Mouse (Mus musculus) embryonic facial prominence, embryonic 11.5 days (tissue): ENCODE measurements at regions not wholly inside any gene's neighbourhood (a gene's known extent, or its start where the extent isn't known, plus 50 kb on each side); places are given as distances from the start of the nearest gene placed in this dataset.
"Not testable (repeated sequence)": the region's sequence is repeated elsewhere in the genome, so short reads cannot be mapped to it uniquely, and the experiment has no call there.

Source experiments
- ATAC-seq: fragments of 200-750 bp; cut with Nextera tagmentation; replicated peaks from 2 replicates; pipeline ENCODE4 v1.8.0; 2017; ENCODE audit warnings: low read depth; ENCODE audit not compliant: insufficient number of reproducible peaks, low FRiP score, low TSS enrichment
- DNase-seq: peaks from one replicate; pipeline ENCODE4 v3.0.0-alpha.2; 2015; ENCODE audit warnings: low spot score
- H3K27ac ChIP-seq: fragments of 300-500 bp; sonication (generic); replicated peaks from 2 replicates; pipeline ENCODE4 v1.5.1; 2014; ENCODE audit warnings: mild to moderate bottlenecking, low read depth, low read length, control low read depth
- H3K27me3 ChIP-seq: fragments of 300-500 bp; sonication (generic); 2 replicates; pipeline ENCODE4 v1.6.1; 2014; ENCODE audit warnings: mild to moderate bottlenecking, low read length, moderate library complexity, mixed read lengths; ENCODE audit not compliant: control insufficient read depth, insufficient read depth
- H3K36me3 ChIP-seq: fragments of 300-500 bp; sonication (generic); replicated peaks from 2 replicates; pipeline ENCODE4 v1.6.1; 2014; ENCODE audit warnings: low read depth, mild to moderate bottlenecking, low read length, moderate library complexity, mixed read lengths; ENCODE audit not compliant: control insufficient read depth, insufficient read depth
- H3K4me1 ChIP-seq: fragments of 300-500 bp; sonication (generic); 2 replicates; pipeline ENCODE4 v1.6.1; 2014; ENCODE audit warnings: low read length, mixed read lengths; ENCODE audit not compliant: control insufficient read depth, insufficient read depth
- H3K4me2 ChIP-seq: fragments of 300-500 bp; sonication (generic); 2 replicates; pipeline ENCODE4 v1.6.1; 2014; ENCODE audit warnings: low read depth, mild to moderate bottlenecking, control low read depth, low read length, moderate library complexity
- H3K4me3 ChIP-seq: fragments of 300-500 bp; sonication (generic); 2 replicates; pipeline ENCODE4 v1.5.1; 2014; ENCODE audit warnings: low read depth, low read length, control low read depth
- H3K9ac ChIP-seq: fragments of 300-500 bp; sonication (generic); replicated peaks from 2 replicates; pipeline ENCODE4 v1.6.1; 2014; ENCODE audit warnings: mild to moderate bottlenecking, control low read depth, low read length
- H3K9me3 ChIP-seq: fragments of 300-500 bp; sonication (generic); replicated peaks from 2 replicates; pipeline ENCODE4 v1.6.1; 2016; ENCODE audit warnings: mild to moderate bottlenecking, low read length, inconsistent platforms, mixed read lengths; ENCODE audit not compliant: control insufficient read depth
- WGBS: fragments of 180-500 bp; shearing (Covaris S2); extraction: QIAGEN DNeasy Blood & Tissue Kit; methylation state at CpG from one replicate; pipeline ENCODE4 v1.1.7; 2014; 5-methylcytosine and 5-hydroxymethylcytosine counted together

GRCm38 (mm10) chr6:48224206-48224605 is 137.8 kb upstream of the Zfp746 start:
- Histone ChIP-seq H3K4me1 (no peaks in the 10 kb centered on the region), H3K9ac (no peak overlapping the region), H3K27ac (no peak overlapping the region), H3K4me2 (no peak overlapping the region), H3K27me3 (no peaks in the 10 kb centered on the region), H3K9me3 (no peaks in the 10 kb centered on the region), H3K4me3 (no peak overlapping the region), H3K36me3 (no peaks in the 10 kb centered on the region)
- 89% methylated on average over 4 of the region's 4 CpGs for WGBS
- ATAC-seq, result no peak
- no peak for DNase-seq

DNA sequence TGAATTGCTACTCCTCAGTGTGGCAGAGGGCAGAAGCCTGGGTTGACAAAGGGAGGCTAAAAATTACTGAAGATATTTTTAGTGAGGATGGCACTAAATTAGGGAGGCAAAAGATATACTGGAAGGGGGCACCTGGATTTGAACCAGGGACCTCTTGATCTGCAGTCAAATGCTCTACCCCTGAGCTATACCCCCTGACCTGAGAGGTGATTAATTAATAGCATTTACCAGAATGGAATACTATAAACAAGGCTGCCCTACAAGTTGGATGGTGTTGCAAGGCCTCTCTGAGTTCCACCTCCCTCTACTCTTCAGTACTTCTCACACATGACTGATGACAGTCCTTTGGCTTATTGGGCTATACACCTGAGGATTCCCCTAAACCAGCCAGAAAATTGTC is 136.6 kb upstream of the Zfp746 start:
- no peaks in the 10 kb centered on the region for H3K36me3 ChIP-seq
- no peak overlapping the region for H3K27ac ChIP-seq
- DNase-seq (no peak), ATAC-seq (no peak)
- H3K27me3 ChIP-seq, result no peaks in the 10 kb centered on the region
- H3K4me3 ChIP-seq, result no peak overlapping the region
- no peaks in the 10 kb centered on the region for H3K4me1 ChIP-seq
- H3K9ac ChIP-seq, result no peak overlapping the region
- H3K9me3 ChIP-seq, result no peaks in the 10 kb centered on the region
- H3K4me2 ChIP-seq, result no peak overlapping the region

- ATAC-seq, H3K9me3 ChIP-seq: not testable (repeated sequence)
- 81% methylated on average over 1 of the region's 1 CpGs for WGBS
Observed at GRCm38 (mm10) chr6:48221806-48222205, 135.4 kb upstream of the Zfp746 start.

GRCm38 (mm10) chr6:48215212-48215611 is 128.8 kb upstream of the Zfp746 start:
- H3K27ac ChIP-seq, result no peak overlapping the region
- WGBS, result 87% methylated on average over 4 of the region's 4 CpGs
- no peaks in the 10 kb centered on the region for H3K36me3 ChIP-seq
- H3K4me1 ChIP-seq, result no peaks in the 10 kb centered on the region
- DNase-seq, result no peak
- H3K9me3 ChIP-seq, result no peaks in the 10 kb centered on the region
- H3K4me3 ChIP-seq, result no peak overlapping the region
- no peaks in the 10 kb centered on the region for H3K27me3 ChIP-seq
- no peak overlapping the region for H3K9ac ChIP-seq
- no peak overlapping the region for H3K4me2 ChIP-seq
- no peak for ATAC-seq

More at GRCm38 (mm10) chr6:48221806-48222205, 135.4 kb upstream of the Zfp746 start:
- H3K4me1 ChIP-seq, H3K36me3 ChIP-seq, H3K4me3 ChIP-seq, H3K4me2 ChIP-seq, H3K9ac ChIP-seq, H3K27me3 ChIP-seq, H3K27ac ChIP-seq, DNase-seq: not testable (repeated sequence)

GRCm38 (mm10) chr6:48209739-48210138 is 123.3 kb upstream of the Zfp746 start:
- Histone ChIP-seq H3K4me1 (no peaks in the 10 kb centered on the region), H3K4me3 (no peak overlapping the region), H3K27me3 (no peaks in the 10 kb centered on the region), H3K27ac (no peak overlapping the region), H3K9me3 (no peaks in the 10 kb centered on the region), H3K4me2 (no peak overlapping the region), H3K36me3 (no peaks in the 10 kb centered on the region), H3K9ac (no peak overlapping the region)
- ATAC-seq (no peak), DNase-seq (no peak)
- WGBS, result 89% methylated on average over 2 of the region's 2 CpGs

DNA sequence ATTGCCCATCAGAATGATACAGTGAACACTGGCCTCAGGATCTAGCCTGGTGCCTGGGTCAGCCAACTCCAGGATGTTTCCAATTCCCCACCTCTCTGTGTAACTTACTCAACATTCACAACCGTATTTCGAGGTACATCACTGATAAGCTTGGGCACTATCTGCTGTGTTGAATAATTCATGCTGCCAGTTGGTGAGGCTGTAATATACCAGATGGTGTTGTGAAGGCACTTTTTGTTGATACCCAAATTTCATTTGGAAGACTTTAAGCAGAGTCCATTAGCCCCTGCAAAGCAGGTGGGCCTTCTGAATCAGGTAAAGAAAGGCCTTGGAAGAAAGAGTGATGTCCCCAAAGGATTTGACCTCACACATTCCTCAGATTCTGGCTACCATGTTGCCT is 122.7 kb upstream of the Zfp746 start:
- Histone ChIP-seq H3K27ac (no peak overlapping the region), H3K9me3 (no peaks in the 10 kb centered on the region), H3K4me2 (no peak overlapping the region), H3K27me3 (no peaks in the 10 kb centered on the region), H3K4me1 (no peaks in the 10 kb centered on the region), H3K4me3 (no peak overlapping the region), H3K36me3 (no peaks in the 10 kb centered on the region), H3K9ac (no peak overlapping the region)
- 94% methylated on average over 2 of the region's 2 CpGs for WGBS
- DNase-seq (no peak), ATAC-seq (no peak)

DNA sequence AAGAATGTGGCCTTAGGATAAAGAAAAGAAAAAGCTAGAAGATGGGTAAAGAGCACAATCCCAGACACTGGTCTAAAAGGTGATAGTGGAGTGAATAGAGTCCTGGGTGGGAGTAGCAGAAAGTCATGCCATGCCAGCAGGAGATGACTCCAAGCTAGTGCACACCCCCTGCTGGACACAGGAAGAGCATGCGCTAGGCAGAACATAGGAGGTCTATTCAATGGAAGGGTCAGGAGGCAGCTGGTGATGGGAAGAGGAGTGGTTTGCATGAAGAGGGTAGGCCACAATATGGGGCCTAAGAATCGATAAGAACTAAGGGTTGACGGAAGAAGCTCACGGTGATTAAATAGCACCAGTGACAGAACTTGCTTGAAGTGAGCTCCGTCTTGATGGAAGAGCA is 119.3 kb upstream of the Zfp746 start:
- Histone ChIP-seq H3K27me3 (no peaks in the 10 kb centered on the region), H3K27ac (no peak overlapping the region), H3K36me3 (no peaks in the 10 kb centered on the region), H3K9me3 (no peaks in the 10 kb centered on the region), H3K4me1 (no peaks in the 10 kb centered on the region), H3K4me2 (no peak overlapping the region), H3K9ac (no peak overlapping the region), H3K4me3 (no peak overlapping the region)
- no peak for DNase-seq
- WGBS, result 90% methylated on average over 5 of the region's 5 CpGs
- no peak for ATAC-seq

DNA sequence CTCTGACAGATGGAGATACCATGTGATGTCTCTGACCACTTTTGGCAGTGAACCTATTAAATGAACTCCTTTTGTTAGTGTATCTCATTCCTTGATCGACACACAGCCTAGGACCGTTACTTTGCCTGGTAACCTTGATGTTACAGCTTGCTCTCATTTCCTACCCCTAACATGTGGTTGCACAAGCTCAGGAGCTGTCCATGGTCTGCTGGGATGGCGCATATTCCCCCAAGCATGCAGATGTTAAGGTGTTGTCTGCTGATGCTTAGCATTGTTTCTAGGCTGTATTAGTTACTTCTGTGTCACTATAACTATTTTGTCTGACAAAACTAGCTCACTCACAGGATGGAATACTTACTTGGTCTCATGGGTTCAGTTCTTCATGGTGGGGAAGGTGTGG is 113.6 kb upstream of the Zfp746 start:
- Histone ChIP-seq H3K9me3 (no peaks in the 10 kb centered on the region), H3K27ac (no peak overlapping the region), H3K4me2 (no peak overlapping the region), H3K4me1 (no peaks in the 10 kb centered on the region), H3K9ac (no peak overlapping the region), H3K4me3 (no peak overlapping the region), H3K27me3 (no peaks in the 10 kb centered on the region), H3K36me3 (no peaks in the 10 kb centered on the region)
- ATAC-seq (no peak), DNase-seq (peak; percentile 61)
- 53% methylated on average over 3 of the region's 3 CpGs for WGBS

- DNase-seq, result no peak
- no peak overlapping the region for H3K4me3 ChIP-seq
- no peaks in the 10 kb centered on the region for H3K4me1 ChIP-seq
- no peaks in the 10 kb centered on the region for H3K36me3 ChIP-seq
- no peak for ATAC-seq
- 90% methylated on average over 1 of the region's 1 CpGs for WGBS
- no peaks in the 10 kb centered on the region for H3K9me3 ChIP-seq
- no peak overlapping the region for H3K27ac ChIP-seq
- H3K4me2 ChIP-seq, result no peak overlapping the region
- no peak overlapping the region for H3K9ac ChIP-seq
- no peaks in the 10 kb centered on the region for H3K27me3 ChIP-seq
Observed at GRCm38 (mm10) chr6:48198806-48199205, 112.4 kb upstream of the Zfp746 start.
